Mouse (Mus musculus) bone marrow macrophage, adult 2 months (primary cell): ENCODE measurements around the gene Abhd6. TPM values are rescaled to one million over a fixed set of nuclear protein-coding genes. Genes with fewer than 3 reads are reported as not detected.

Experiments
- H3K27ac ChIP-seq: 2 replicates; pipeline ENCODE4 v1.5.1; 2012; ENCODE audit warnings: low read depth, low read length; ENCODE audit not compliant: insufficient read depth
- H3K4me1 ChIP-seq: 2 replicates; pipeline ENCODE4 v1.6.1; 2012; ENCODE audit warnings: low read length; ENCODE audit not compliant: control insufficient read depth, insufficient read depth
- H3K4me3 ChIP-seq: 2 replicates; pipeline ENCODE4 v1.5.1; 2012; ENCODE audit warnings: mild to moderate bottlenecking, low read length, moderate library complexity; ENCODE audit not compliant: insufficient read depth
- CTCF ChIP-seq: IDR thresholded peaks from 2 replicates; pipeline ENCODE4 v1.5.1; 2012; ENCODE audit warnings: low read depth, mild to moderate bottlenecking, low read length, moderate library complexity
- POLR2A ChIP-seq: IDR thresholded peaks from 2 replicates; pipeline ENCODE4 v1.6.1; 2012; ENCODE audit warnings: mild to moderate bottlenecking, low read depth, low read length, borderline replicate concordance
- polyA plus RNA-seq: library from polyadenylated mRNA; stranded (reverse); fragments of >200 nt; gene quantifications from 2 replicates; pipeline ENCODE4 v1.2.4, GENCODE M21; 2012; ENCODE audit not compliant: missing spikeins, insufficient read depth, insufficient read length

Gene Abhd6
- polyA plus RNA-seq, 1 experiment, result 0.54 TPM

- no peaks in the 10 kb centered on the region for H3K4me1 ChIP-seq
- H3K27ac ChIP-seq, result no peak overlapping the region
- no peak for TF ChIP-seq CTCF
- no peak for TF ChIP-seq POLR2A
- H3K4me3 ChIP-seq, result no peak overlapping the region
Measured at GRCm38 (mm10) chr14:8026769-8027531, 24.2 kb downstream of the Abhd6 start.

GRCm38 (mm10) chr14:8028086-8028485 lies 25.4 kb downstream of the Abhd6 start:
- Histone ChIP-seq H3K4me3 (no peak overlapping the region), H3K4me1 (no peaks in the 10 kb centered on the region), H3K27ac (no peak overlapping the region)
- no peak for TF ChIP-seq POLR2A
- no peak for TF ChIP-seq CTCF

- Histone ChIP-seq H3K4me1 (no peaks in the 10 kb centered on the region), H3K4me3 (no peak overlapping the region), H3K27ac (no peak overlapping the region)
- TF ChIP-seq POLR2A (no peak), CTCF (no peak)
Measured at GRCm38 (mm10) chr14:8029752-8030151, 27.1 kb downstream of the Abhd6 start.

GRCm38 (mm10) chr14:8030535-8030934 lies 27.8 kb downstream of the Abhd6 start:
- no peak overlapping the region for H3K27ac ChIP-seq
- no peak overlapping the region for H3K4me3 ChIP-seq
- TF ChIP-seq POLR2A (no peak), CTCF (no peak)
- no peaks in the 10 kb centered on the region for H3K4me1 ChIP-seq

- no peak overlapping the region for H3K4me3 ChIP-seq
- no peak overlapping the region for H3K27ac ChIP-seq
- H3K4me1 ChIP-seq, result no peaks in the 10 kb centered on the region
- TF ChIP-seq CTCF (no peak), POLR2A (no peak)
Measured at GRCm38 (mm10) chr14:8032087-8032944, 29.6 kb downstream of the Abhd6 start.

GRCm38 (mm10) chr14:8034561-8034960 lies 31.9 kb downstream of the Abhd6 start:
- no peak for TF ChIP-seq POLR2A
- no peak for TF ChIP-seq CTCF
- H3K4me1 ChIP-seq, result no peaks in the 10 kb centered on the region
- H3K4me3 ChIP-seq, result no peak overlapping the region
- no peak overlapping the region for H3K27ac ChIP-seq

- H3K4me1 ChIP-seq, result peaks cover 3% of the 10 kb centered on the region; the same call in 1 of the 2 replicates
- no peak for TF ChIP-seq CTCF
- no peak for TF ChIP-seq POLR2A
- H3K27ac ChIP-seq, result no peak overlapping the region
- no peak overlapping the region for H3K4me3 ChIP-seq
Measured at GRCm38 (mm10) chr14:8035951-8036350, 33.2 kb downstream of the Abhd6 start.

GRCm38 (mm10) chr14:8036406-8036805 lies 33.7 kb downstream of the Abhd6 start:
- no peak for TF ChIP-seq POLR2A
- no peak for TF ChIP-seq CTCF
- Histone ChIP-seq H3K27ac (no peak overlapping the region), H3K4me1 (peaks cover 3% of the 10 kb centered on the region; the same call in 1 of the 2 replicates), H3K4me3 (no peak overlapping the region)

- H3K27ac ChIP-seq, result no peak overlapping the region
- H3K4me1 ChIP-seq, result peaks cover 3% of the 10 kb centered on the region; the same call in 1 of the 2 replicates
- no peak overlapping the region for H3K4me3 ChIP-seq
- TF ChIP-seq POLR2A (no peak), CTCF (no peak)
Measured at GRCm38 (mm10) chr14:8038150-8038549, 35.4 kb downstream of the Abhd6 start.
